In the genomic region with DNA sequence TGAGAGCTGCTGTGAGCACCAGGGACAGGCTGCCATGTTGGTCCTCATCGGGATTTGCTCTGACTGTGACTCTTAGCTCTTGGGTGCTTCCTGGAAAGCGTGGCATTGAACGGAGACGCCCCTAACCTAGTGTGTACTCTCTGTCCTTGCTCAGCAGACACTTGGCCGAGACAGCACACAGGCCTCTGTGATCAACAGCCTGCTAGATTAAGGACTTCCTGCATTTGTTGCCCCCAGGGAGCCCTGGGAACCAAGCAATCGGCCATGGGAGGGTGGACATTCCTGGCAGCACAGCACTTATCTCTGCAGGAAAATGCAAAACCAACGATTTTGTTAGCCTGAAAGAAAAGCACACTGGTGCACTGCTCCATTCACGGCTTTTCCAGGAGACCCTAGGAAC, we compare ENCODE assay signal across 16 mouse cellular contexts. TPM values are rescaled to one million over a fixed set of nuclear protein-coding genes. Genes with fewer than 3 reads are reported as not detected.
A peak's percentile ranks its signal among the peaks of the same experiment; 100 is the strongest.
DNase-seq lines count a peak whose midpoint lies in the region; ATAC-seq and TF ChIP-seq lines count a peak whose summit lies in the region.
"Had no signal": no experiment of that assay in that cellular context is flagged by ENCODE, and none has a peak within 500 bp of the region (broad histone marks: within the 10 kb centered on the region; RNA-seq: fewer than 3 reads in every experiment).

No protein-coding gene starts in this region.

- ATAC-seq in lung, embryonic 14.5 days (ENCODE audit: insufficient read depth), result 0 out of 2 replicates have a peak, but pooled peaks have one; percentile 31
- ATAC-seq in heart, embryonic 11.5 days (replicated peaks; ENCODE audit: insufficient number of reproducible peaks, low FRiP score, low TSS enrichment), result no peak
- no peak for ATAC-seq in forebrain, embryonic 12.5 days (ENCODE audit: low FRiP score)
- ATAC-seq in erythroid progenitor cell, adult 5-6 weeks (replicated peaks; ENCODE audit: low FRiP score, poor library complexity, severe bottlenecking), result no peak
- ATAC-seq: forebrain, embryonic 14.5 days; inflammation-experienced regulatory T-cells, adult 6 months had no signal

- H3K4me1 ChIP-seq in lung, embryonic 14.5 days (ENCODE audit: insufficient read depth), result peaks cover 4% of the 10 kb centered on the region; the same call in 1 of the 2 replicates
- peaks cover 13% of the 10 kb centered on the region for H3K4me1 ChIP-seq in heart, embryonic 11.5 days (ENCODE audit: control insufficient read depth, insufficient read depth, low read length)
- H3K4me1 ChIP-seq in forebrain, embryonic 12.5 days, result no peaks in the 10 kb centered on the region

- H3K9me3 ChIP-seq in lung, embryonic 14.5 days (ENCODE audit: low read depth, low read length), result no peaks in the 10 kb centered on the region
- no peaks in the 10 kb centered on the region for H3K9me3 ChIP-seq in heart, embryonic 11.5 days (replicated peaks; ENCODE audit: control insufficient read depth, low read length)
- no peaks in the 10 kb centered on the region for H3K9me3 ChIP-seq in forebrain, embryonic 12.5 days
- H3K9me3 ChIP-seq: embryonic facial prominence, embryonic 13.5 days had no signal

- no peaks in the 10 kb centered on the region for H3K27me3 ChIP-seq in lung, embryonic 14.5 days (ENCODE audit: insufficient read depth, low read length)
- H3K27me3 ChIP-seq in heart, embryonic 11.5 days (ENCODE audit: control insufficient read depth, insufficient read depth, low read length), result no peaks in the 10 kb centered on the region
- H3K27me3 ChIP-seq in forebrain, embryonic 12.5 days, result no peaks in the 10 kb centered on the region

- 11% methylated on average over 8 of the region's 8 CpGs for WGBS in lung, embryonic 14.5 days
- 18% methylated on average over 8 of the region's 8 CpGs for WGBS in heart, embryonic 11.5 days (ENCODE audit: insufficient replicate concordance)
- 76% methylated on average over 8 of the region's 8 CpGs for WGBS in forebrain, embryonic 12.5 days

- H3K4me3 ChIP-seq in lung, embryonic 14.5 days (ENCODE audit: low read depth, low read length), result no peak overlapping the region
- H3K4me3 ChIP-seq in heart, embryonic 11.5 days (ENCODE audit: low read depth, low read length), result no peak overlapping the region
- H3K4me3 ChIP-seq in forebrain, embryonic 12.5 days (replicated peaks), result no peak overlapping the region
- H3K4me3 ChIP-seq: embryonic facial prominence, embryonic 13.5 days; myocyte had no signal

- H3K27ac ChIP-seq in lung, embryonic 14.5 days (ENCODE audit: low read depth), result no peak overlapping the region
- H3K27ac ChIP-seq in heart, embryonic 11.5 days (ENCODE audit: low read depth, low read length), result peak overlapping the region; percentile 57; the same call in 1 of the 2 replicates
- no peak overlapping the region for H3K27ac ChIP-seq in forebrain, embryonic 12.5 days
- H3K27ac ChIP-seq: embryonic facial prominence, embryonic 13.5 days had no signal

- no peak for TF ChIP-seq CTCF in lung, embryonic 14.5 days (IDR thresholded peaks at IDR 0.05; ENCODE audit: low read depth)

- peak; percentile 8 for DNase-seq in embryo, embryonic 10 days (ENCODE audit: low spot score)
- DNase-seq in embryo, embryonic 11 days, result no peak
- peak; percentile 47 for DNase-seq in lung, embryonic 14.5 days
- no peak for DNase-seq in lung, postnatal 25 days (ENCODE audit: low spot score)
- DNase-seq in lung, postnatal 36 days, result peak; percentile 12
- DNase-seq: adrenal gland, adult 8-10 months; cerebellum, postnatal 36 days; thymus, postnatal 25 days had no signal

- 0 out of 2 replicates have a peak overlapping the region, but pooled peaks have one; percentile 15 for H3K4me2 ChIP-seq in lung, embryonic 14.5 days
- peak overlapping the region; percentile 2; the same call in 1 of the 2 replicates for H3K4me2 ChIP-seq in heart, embryonic 11.5 days
- H3K4me2 ChIP-seq in forebrain, embryonic 12.5 days, result no peak overlapping the region
- H3K4me2 ChIP-seq: embryonic facial prominence, embryonic 13.5 days; midbrain, embryonic 11.5 days had no signal

- H3K36me3 ChIP-seq in lung, embryonic 14.5 days (ENCODE audit: insufficient read depth), result no peaks in the 10 kb centered on the region
- no peaks in the 10 kb centered on the region for H3K36me3 ChIP-seq in heart, embryonic 11.5 days (ENCODE audit: control insufficient read depth, insufficient read depth, low read length)
- H3K36me3 ChIP-seq in forebrain, embryonic 12.5 days (replicated peaks), result no peaks in the 10 kb centered on the region
- H3K36me3 ChIP-seq: embryonic facial prominence, embryonic 13.5 days had no signal

- no peak overlapping the region for H3K9ac ChIP-seq in lung, embryonic 14.5 days
- H3K9ac ChIP-seq in heart, embryonic 11.5 days (ENCODE audit: low read depth, low read length), result no peak overlapping the region
- H3K9ac ChIP-seq in forebrain, embryonic 12.5 days, result no peak overlapping the region
- H3K9ac ChIP-seq: embryonic facial prominence, embryonic 13.5 days had no signal

RNA-seq across cellular contexts. Expression of a gene that starts 18.0 kb away (rescaled TPM):
- polyA plus RNA-seq in lung, embryonic 14.5 days (2014; fragmentation: Nextera tagmentation; extraction: Ambion mirVana), result 2.2 and 2.5 TPM in 2 replicates
- 1.9 and 2.4 TPM in 2 replicates for polyA plus RNA-seq in heart, embryonic 11.5 days (2014; fragmentation: Nextera tagmentation; extraction: Ambion mirVana)
- polyA plus RNA-seq in forebrain, embryonic 12.5 days (2016; fragmentation: Nextera tagmentation; extraction: Ambion mirVana), result 4.5 and 4.8 TPM in 2 replicates
- not detected in 2 replicates for total RNA-seq in erythroid progenitor cell, adult 5-6 weeks (2015; ENCODE audit: low replicate concordance)
- total RNA-seq in erythroid progenitor cell, adult 5-6 weeks (2017; ENCODE audit: low replicate concordance), result not detected in 2 replicates
- polyA plus RNA-seq: inflammation-experienced regulatory T-cells, adult 6 months had no signal

Comparison
In these comparisons a context has a peak if more than half of its experiments do, and no peak if none do; other contexts are left out.
1. DNase-seq: peak in embryo, embryonic 10 days (single experiment), lung, embryonic 14.5 days (single experiment) and lung, postnatal 36 days (single experiment); none in embryo, embryonic 11 days (single experiment) and lung, postnatal 25 days (single experiment).